Mouse (Mus musculus): ENCODE measurements at regions not wholly inside any gene's neighbourhood (a gene's known extent, or its start where the extent isn't known, plus 50 kb on each side); places are given as distances from the start of the nearest gene placed in this dataset.

GRCm38 (mm10) chr5:64504507-64504906, 298.7 kb upstream of the Klf3 start:
- no peaks in the 10 kb centered on the region for H3K9me3 ChIP-seq (ENCODE audit: control insufficient read depth, low read length)
- H3K4me3 ChIP-seq (ENCODE audit: low read depth, low read length): no peak overlapping the region
- no peak overlapping the region for H3K9ac ChIP-seq (ENCODE audit: low read length)
- 62% methylated on average over 6 of the region's 6 CpGs for WGBS
- no peak overlapping the region for H3K27ac ChIP-seq (replicated peaks; ENCODE audit: low read depth, low read length)
- ATAC-seq (ENCODE audit: insufficient number of reproducible peaks, low FRiP score, low TSS enrichment, low read depth) (peak; percentile 10; the same call in 1 of the 2 replicates), DNase-seq (ENCODE audit: low spot score) (no peak)
- peaks cover 6% of the 10 kb centered on the region for H3K4me1 ChIP-seq (ENCODE audit: control insufficient read depth, insufficient read depth, low read length)
- H3K27me3 ChIP-seq (ENCODE audit: control insufficient read depth, insufficient read depth, low read length): no peaks in the 10 kb centered on the region
- H3K36me3 ChIP-seq (ENCODE audit: control insufficient read depth, insufficient read depth, low read length): no peaks in the 10 kb centered on the region
- H3K4me2 ChIP-seq (ENCODE audit: low read depth, severe bottlenecking): no peak overlapping the region; the same call in 1 of the 2 replicates

GRCm38 (mm10) chr5:64505227-64505834, 297.9 kb upstream of the Klf3 start:
- no peaks in the 10 kb centered on the region for H3K27me3 ChIP-seq (ENCODE audit: control insufficient read depth, insufficient read depth, low read length)
- peak; percentile 75 for ATAC-seq (ENCODE audit: insufficient number of reproducible peaks, low FRiP score, low TSS enrichment, low read depth)
- H3K4me2 ChIP-seq (ENCODE audit: low read depth, severe bottlenecking): peak overlapping the region; percentile 39
- H3K27ac ChIP-seq (replicated peaks; ENCODE audit: low read depth, low read length): no peak overlapping the region
- H3K36me3 ChIP-seq (ENCODE audit: control insufficient read depth, insufficient read depth, low read length): no peaks in the 10 kb centered on the region
- peaks cover 6% of the 10 kb centered on the region for H3K4me1 ChIP-seq (ENCODE audit: control insufficient read depth, insufficient read depth, low read length)
- H3K9me3 ChIP-seq (ENCODE audit: control insufficient read depth, low read length): no peaks in the 10 kb centered on the region
- DNase-seq (ENCODE audit: low spot score): peak; percentile 78
- no peak overlapping the region for H3K4me3 ChIP-seq (ENCODE audit: low read depth, low read length)
- H3K9ac ChIP-seq (ENCODE audit: low read length): no peak overlapping the region
- under 1% methylated on average over 16 of the region's 17 CpGs for WGBS

- peak; percentile 60; the same call in 1 of the 2 replicates for ATAC-seq (ENCODE audit: insufficient number of reproducible peaks, low FRiP score, low TSS enrichment, low read depth)
- DNase-seq (ENCODE audit: low spot score): peak; percentile 96
- H3K9me3 ChIP-seq (ENCODE audit: control insufficient read depth, low read length): no peaks in the 10 kb centered on the region
- H3K27me3 ChIP-seq (ENCODE audit: control insufficient read depth, insufficient read depth, low read length): no peaks in the 10 kb centered on the region
- 5% methylated on average over 15 of the region's 15 CpGs for WGBS
- H3K27ac ChIP-seq (replicated peaks; ENCODE audit: low read depth, low read length): 0 out of 2 replicates have a peak overlapping the region, but pooled peaks have one; percentile 26
- H3K4me3 ChIP-seq (ENCODE audit: low read depth, low read length): no peak overlapping the region
- no peaks in the 10 kb centered on the region for H3K36me3 ChIP-seq (ENCODE audit: control insufficient read depth, insufficient read depth, low read length)
- peaks cover 6% of the 10 kb centered on the region for H3K4me1 ChIP-seq (ENCODE audit: control insufficient read depth, insufficient read depth, low read length)
- H3K4me2 ChIP-seq (ENCODE audit: low read depth, severe bottlenecking): peak overlapping the region; percentile 39
- H3K9ac ChIP-seq (ENCODE audit: low read length): peak overlapping the region; percentile 23; the same call in 1 of the 2 replicates
Measured at GRCm38 (mm10) chr5:64505835-64506600, 297.2 kb upstream of the Klf3 start.

- no peak for ATAC-seq (ENCODE audit: insufficient number of reproducible peaks, low FRiP score, low TSS enrichment, low read depth)
- Histone ChIP-seq H3K9ac (ENCODE audit: low read length) (no peak overlapping the region), H3K27ac (replicated peaks; ENCODE audit: low read depth, low read length) (no peak overlapping the region)
Measured at GRCm38 (mm10) chr5:64508565-64508964, 294.6 kb upstream of the Klf3 start.

GRCm38 (mm10) chr5:64513155-64513945, 289.8 kb upstream of the Klf3 start:
- Histone ChIP-seq H3K4me3 (ENCODE audit: low read depth, low read length) (no peak overlapping the region), H3K27me3 (ENCODE audit: control insufficient read depth, insufficient read depth, low read length) (no peaks in the 10 kb centered on the region), H3K9me3 (ENCODE audit: control insufficient read depth, low read length) (no peaks in the 10 kb centered on the region), H3K27ac (replicated peaks; ENCODE audit: low read depth, low read length) (no peak overlapping the region), H3K4me2 (ENCODE audit: low read depth, severe bottlenecking) (no peak overlapping the region), H3K36me3 (ENCODE audit: control insufficient read depth, insufficient read depth, low read length) (no peaks in the 10 kb centered on the region), H3K9ac (ENCODE audit: low read length) (no peak overlapping the region), H3K4me1 (ENCODE audit: control insufficient read depth, insufficient read depth, low read length) (no peaks in the 10 kb centered on the region)
- no peak for ATAC-seq (ENCODE audit: insufficient number of reproducible peaks, low FRiP score, low TSS enrichment, low read depth)
- DNase-seq (ENCODE audit: low spot score): no peak
- WGBS: 87% methylated on average over 20 of the region's 20 CpGs

More at GRCm38 (mm10) chr5:64508565-64508964, 294.6 kb upstream of the Klf3 start:
- DNase-seq (ENCODE audit: low spot score): no peak
- H3K4me1 ChIP-seq (ENCODE audit: control insufficient read depth, insufficient read depth, low read length): peaks cover 6% of the 10 kb centered on the region
- no peak overlapping the region for H3K4me2 ChIP-seq (ENCODE audit: low read depth, severe bottlenecking)
- WGBS: 58% methylated on average over 2 of the region's 2 CpGs
- H3K4me3 ChIP-seq (ENCODE audit: low read depth, low read length): no peak overlapping the region
- H3K36me3 ChIP-seq (ENCODE audit: control insufficient read depth, insufficient read depth, low read length): no peaks in the 10 kb centered on the region
- no peaks in the 10 kb centered on the region for H3K27me3 ChIP-seq (ENCODE audit: control insufficient read depth, insufficient read depth, low read length)
- no peaks in the 10 kb centered on the region for H3K9me3 ChIP-seq (ENCODE audit: control insufficient read depth, low read length)

- WGBS: 85% methylated on average over 13 of the region's 13 CpGs
Measured at GRCm38 (mm10) chr5:64516115-64516665, 287.0 kb upstream of the Klf3 start.

GRCm38 (mm10) chr5:64517241-64517640, 285.9 kb upstream of the Klf3 start:
- Histone ChIP-seq H3K4me1 (ENCODE audit: control insufficient read depth, insufficient read depth, low read length) (no peaks in the 10 kb centered on the region), H3K9me3 (ENCODE audit: control insufficient read depth, low read length) (no peaks in the 10 kb centered on the region), H3K4me2 (ENCODE audit: low read depth, severe bottlenecking) (no peak overlapping the region), H3K27me3 (ENCODE audit: control insufficient read depth, insufficient read depth, low read length) (no peaks in the 10 kb centered on the region), H3K4me3 (ENCODE audit: low read depth, low read length) (no peak overlapping the region), H3K9ac (ENCODE audit: low read length) (no peak overlapping the region), H3K27ac (replicated peaks; ENCODE audit: low read depth, low read length) (no peak overlapping the region), H3K36me3 (ENCODE audit: control insufficient read depth, insufficient read depth, low read length) (no peaks in the 10 kb centered on the region)
- no peak for DNase-seq (ENCODE audit: low spot score)
- no peak for ATAC-seq (ENCODE audit: insufficient number of reproducible peaks, low FRiP score, low TSS enrichment, low read depth)
- 84% methylated on average over 4 of the region's 4 CpGs for WGBS

More at GRCm38 (mm10) chr5:64516115-64516665, 287.0 kb upstream of the Klf3 start:
- Histone ChIP-seq H3K4me3 (ENCODE audit: low read depth, low read length) (no peak overlapping the region), H3K36me3 (ENCODE audit: control insufficient read depth, insufficient read depth, low read length) (no peaks in the 10 kb centered on the region), H3K4me2 (ENCODE audit: low read depth, severe bottlenecking) (no peak overlapping the region), H3K4me1 (ENCODE audit: control insufficient read depth, insufficient read depth, low read length) (no peaks in the 10 kb centered on the region), H3K27ac (replicated peaks; ENCODE audit: low read depth, low read length) (no peak overlapping the region), H3K27me3 (ENCODE audit: control insufficient read depth, insufficient read depth, low read length) (no peaks in the 10 kb centered on the region), H3K9me3 (ENCODE audit: control insufficient read depth, low read length) (no peaks in the 10 kb centered on the region), H3K9ac (ENCODE audit: low read length) (no peak overlapping the region)
- ATAC-seq (ENCODE audit: insufficient number of reproducible peaks, low FRiP score, low TSS enrichment, low read depth): no peak
- DNase-seq (ENCODE audit: low spot score): no peak

- no peak overlapping the region for H3K27ac ChIP-seq (replicated peaks; ENCODE audit: low read depth, low read length)
- 56% methylated on average over 3 of the region's 3 CpGs for WGBS
- no peaks in the 10 kb centered on the region for H3K9me3 ChIP-seq (ENCODE audit: control insufficient read depth, low read length)
- no peak overlapping the region for H3K4me3 ChIP-seq (ENCODE audit: low read depth, low read length)
- no peaks in the 10 kb centered on the region for H3K27me3 ChIP-seq (ENCODE audit: control insufficient read depth, insufficient read depth, low read length)
- ATAC-seq (ENCODE audit: insufficient number of reproducible peaks, low FRiP score, low TSS enrichment, low read depth) (no peak), DNase-seq (ENCODE audit: low spot score) (no peak)
- H3K36me3 ChIP-seq (ENCODE audit: control insufficient read depth, insufficient read depth, low read length): no peaks in the 10 kb centered on the region
- H3K4me1 ChIP-seq (ENCODE audit: control insufficient read depth, insufficient read depth, low read length): no peaks in the 10 kb centered on the region
- H3K4me2 ChIP-seq (ENCODE audit: low read depth, severe bottlenecking): no peak overlapping the region
- H3K9ac ChIP-seq (ENCODE audit: low read length): no peak overlapping the region
Measured at GRCm38 (mm10) chr5:64517835-64518234, 285.4 kb upstream of the Klf3 start.
